Mouse (Mus musculus): ENCODE measurements around the gene D630039A03Rik. TPM values are rescaled to one million over a fixed set of nuclear protein-coding genes. Genes with fewer than 3 reads are reported as not detected.
"Not testable (repeated sequence)": the region's sequence is repeated elsewhere in the genome, so short reads cannot be mapped to it uniquely, and the experiment has no call there.

Gene D630039A03Rik
- polyA plus RNA-seq, 1 experiment from 2014 or later = 11.9 TPM

- WGBS = 7% methylated on average over 5 of the region's 5 CpGs
- peak overlapping the region; percentile 26; the same call in 1 of the 2 replicates for H3K4me2 ChIP-seq (ENCODE audit: low read depth, low read length)
- H3K4me1 ChIP-seq (ENCODE audit: control insufficient read depth, insufficient read depth, low read length) = no peaks in the 10 kb centered on the region
- H3K27ac ChIP-seq (ENCODE audit: low read length) = no peak overlapping the region
- no peaks in the 10 kb centered on the region for H3K9me3 ChIP-seq (replicated peaks; ENCODE audit: control insufficient read depth, low read length)
- H3K27me3 ChIP-seq (ENCODE audit: control insufficient read depth, insufficient read depth, low read length) = no peaks in the 10 kb centered on the region
- H3K36me3 ChIP-seq (ENCODE audit: control insufficient read depth, insufficient read depth, low read length) = no peaks in the 10 kb centered on the region
- no peak overlapping the region for H3K9ac ChIP-seq (ENCODE audit: low read length)
- H3K4me3 ChIP-seq (replicated peaks; ENCODE audit: low read length) = no peak overlapping the region
- ATAC-seq (ENCODE audit: insufficient read depth, low FRiP score) = peak; percentile 5; the same call in 1 of the 2 replicates
Observed at GRCm38 (mm10) chr4:57904211-57904610, 11.9 kb downstream of the D630039A03Rik start.

- Histone ChIP-seq H3K27ac (ENCODE audit: low read length) (no peak overlapping the region), H3K4me1 (ENCODE audit: control insufficient read depth, insufficient read depth, low read length) (no peaks in the 10 kb centered on the region), H3K4me3 (replicated peaks; ENCODE audit: low read length) (no peak overlapping the region), H3K9me3 (replicated peaks; ENCODE audit: control insufficient read depth, low read length) (no peaks in the 10 kb centered on the region), H3K36me3 (ENCODE audit: control insufficient read depth, insufficient read depth, low read length) (no peaks in the 10 kb centered on the region), H3K27me3 (ENCODE audit: control insufficient read depth, insufficient read depth, low read length) (no peaks in the 10 kb centered on the region), H3K4me2 (ENCODE audit: low read depth, low read length) (no peak overlapping the region), H3K9ac (ENCODE audit: low read length) (no peak overlapping the region)
- 77% methylated on average over 5 of the region's 5 CpGs for WGBS
- ATAC-seq (ENCODE audit: insufficient read depth, low FRiP score) = no peak
Observed at GRCm38 (mm10) chr4:57902619-57903018, 13.5 kb downstream of the D630039A03Rik start.

GRCm38 (mm10) chr4:57901210-57901609 lies 14.9 kb downstream of the D630039A03Rik start:
- Histone ChIP-seq H3K4me1 (ENCODE audit: control insufficient read depth, insufficient read depth, low read length) (no peaks in the 10 kb centered on the region), H3K9ac (ENCODE audit: low read length) (no peak overlapping the region), H3K4me2 (ENCODE audit: low read depth, low read length) (no peak overlapping the region), H3K27ac (ENCODE audit: low read length) (no peak overlapping the region), H3K4me3 (replicated peaks; ENCODE audit: low read length) (no peak overlapping the region), H3K9me3 (replicated peaks; ENCODE audit: control insufficient read depth, low read length) (no peaks in the 10 kb centered on the region), H3K36me3 (ENCODE audit: control insufficient read depth, insufficient read depth, low read length) (no peaks in the 10 kb centered on the region), H3K27me3 (ENCODE audit: control insufficient read depth, insufficient read depth, low read length) (no peaks in the 10 kb centered on the region)
- WGBS = 8% methylated on average over 4 of the region's 4 CpGs
- ATAC-seq (ENCODE audit: insufficient read depth, low FRiP score) = no peak

- WGBS = 80% methylated on average over 3 of the region's 3 CpGs
- H3K4me2 ChIP-seq (ENCODE audit: low read depth, low read length) = no peak overlapping the region
Observed at GRCm38 (mm10) chr4:57896631-57897030, 19.5 kb downstream of the D630039A03Rik start.

GRCm38 (mm10) chr4:57895902-57896301 lies 20.2 kb downstream of the D630039A03Rik start:
- ATAC-seq (ENCODE audit: insufficient read depth, low FRiP score) = peak; percentile 17; the same call in 1 of the 2 replicates
- WGBS = 39% methylated on average over 6 of the region's 6 CpGs

More at GRCm38 (mm10) chr4:57896631-57897030, 19.5 kb downstream of the D630039A03Rik start:
- no peak for ATAC-seq (ENCODE audit: insufficient read depth, low FRiP score)
- peaks cover 7% of the 10 kb centered on the region; the same call in 1 of the 2 replicates for H3K4me1 ChIP-seq (ENCODE audit: control insufficient read depth, insufficient read depth, low read length)
- no peak overlapping the region for H3K4me3 ChIP-seq (replicated peaks; ENCODE audit: low read length)
- H3K9me3 ChIP-seq (replicated peaks; ENCODE audit: control insufficient read depth, low read length) = no peaks in the 10 kb centered on the region
- no peaks in the 10 kb centered on the region for H3K36me3 ChIP-seq (ENCODE audit: control insufficient read depth, insufficient read depth, low read length)
- no peaks in the 10 kb centered on the region for H3K27me3 ChIP-seq (ENCODE audit: control insufficient read depth, insufficient read depth, low read length)
- no peak overlapping the region for H3K27ac ChIP-seq (ENCODE audit: low read length)
- H3K9ac ChIP-seq (ENCODE audit: low read length) = no peak overlapping the region

GRCm38 (mm10) chr4:57895140-57895539 lies 21.0 kb downstream of the D630039A03Rik start:
- H3K4me1 ChIP-seq (ENCODE audit: control insufficient read depth, insufficient read depth, low read length) = peaks cover 7% of the 10 kb centered on the region; the same call in 1 of the 2 replicates
- H3K36me3 ChIP-seq (ENCODE audit: control insufficient read depth, insufficient read depth, low read length) = no peaks in the 10 kb centered on the region
- peak overlapping the region; percentile 23; the same call in 1 of the 2 replicates for H3K27ac ChIP-seq (ENCODE audit: low read length)
- H3K4me2 ChIP-seq (ENCODE audit: low read depth, low read length) = no peak overlapping the region
- no peaks in the 10 kb centered on the region for H3K9me3 ChIP-seq (replicated peaks; ENCODE audit: control insufficient read depth, low read length)
- H3K9ac ChIP-seq (ENCODE audit: low read length) = no peak overlapping the region
- H3K27me3 ChIP-seq (ENCODE audit: control insufficient read depth, insufficient read depth, low read length) = no peaks in the 10 kb centered on the region
- ATAC-seq (ENCODE audit: insufficient read depth, low FRiP score) = no peak
- 46% methylated on average over 5 of the region's 5 CpGs for WGBS
- no peak overlapping the region for H3K4me3 ChIP-seq (replicated peaks; ENCODE audit: low read length)

More at GRCm38 (mm10) chr4:57895902-57896301, 20.2 kb downstream of the D630039A03Rik start:
- no peak overlapping the region for H3K4me3 ChIP-seq (replicated peaks; ENCODE audit: low read length)
- H3K36me3 ChIP-seq (ENCODE audit: control insufficient read depth, insufficient read depth, low read length) = no peaks in the 10 kb centered on the region
- no peaks in the 10 kb centered on the region for H3K27me3 ChIP-seq (ENCODE audit: control insufficient read depth, insufficient read depth, low read length)
- H3K9me3 ChIP-seq (replicated peaks; ENCODE audit: control insufficient read depth, low read length) = no peaks in the 10 kb centered on the region
- peak overlapping the region; percentile 23; the same call in 1 of the 2 replicates for H3K27ac ChIP-seq (ENCODE audit: low read length)
- H3K4me2 ChIP-seq (ENCODE audit: low read depth, low read length) = no peak overlapping the region
- H3K4me1 ChIP-seq (ENCODE audit: control insufficient read depth, insufficient read depth, low read length) = peaks cover 7% of the 10 kb centered on the region; the same call in 1 of the 2 replicates
- no peak overlapping the region for H3K9ac ChIP-seq (ENCODE audit: low read length)

- Histone ChIP-seq H3K9me3 (replicated peaks; ENCODE audit: control insufficient read depth, low read length) (no peaks in the 10 kb centered on the region), H3K27me3 (ENCODE audit: control insufficient read depth, insufficient read depth, low read length) (no peaks in the 10 kb centered on the region), H3K4me2 (ENCODE audit: low read depth, low read length) (no peak overlapping the region), H3K27ac (ENCODE audit: low read length) (no peak overlapping the region), H3K4me1 (ENCODE audit: control insufficient read depth, insufficient read depth, low read length) (peaks cover 7% of the 10 kb centered on the region; the same call in 1 of the 2 replicates), H3K4me3 (replicated peaks; ENCODE audit: low read length) (no peak overlapping the region), H3K9ac (ENCODE audit: low read length) (no peak overlapping the region), H3K36me3 (ENCODE audit: control insufficient read depth, insufficient read depth, low read length) (no peaks in the 10 kb centered on the region)
- no peak for ATAC-seq (ENCODE audit: insufficient read depth, low FRiP score)
- WGBS = 81% methylated on average over 10 of the region's 10 CpGs
Observed at GRCm38 (mm10) chr4:57892001-57892586, 24.0 kb downstream of the D630039A03Rik start.

GRCm38 (mm10) chr4:57889773-57890172 lies 26.3 kb downstream of the D630039A03Rik start:
- Histone ChIP-seq H3K36me3 (ENCODE audit: control insufficient read depth, insufficient read depth, low read length) (no peaks in the 10 kb centered on the region), H3K9ac (ENCODE audit: low read length) (no peak overlapping the region), H3K4me1 (ENCODE audit: control insufficient read depth, insufficient read depth, low read length) (peaks cover 11% of the 10 kb centered on the region), H3K4me2 (ENCODE audit: low read depth, low read length) (no peak overlapping the region), H3K27ac (ENCODE audit: low read length) (no peak overlapping the region), H3K27me3 (ENCODE audit: control insufficient read depth, insufficient read depth, low read length) (no peaks in the 10 kb centered on the region), H3K9me3 (replicated peaks; ENCODE audit: control insufficient read depth, low read length) (no peaks in the 10 kb centered on the region), H3K4me3 (replicated peaks; ENCODE audit: low read length) (no peak overlapping the region)
- ATAC-seq (ENCODE audit: insufficient read depth, low FRiP score) = no peak
- WGBS = 74% methylated on average over 8 of the region's 8 CpGs

GRCm38 (mm10) chr4:57888978-57889377 lies 27.1 kb downstream of the D630039A03Rik start:
- 86% methylated on average over 1 of the region's 1 CpGs for WGBS
- not testable (repeated sequence) for H3K27me3 ChIP-seq (ENCODE audit: control insufficient read depth, insufficient read depth, low read length); ATAC-seq (ENCODE audit: insufficient read depth, low FRiP score); H3K4me2 ChIP-seq (ENCODE audit: low read depth, low read length); H3K9ac ChIP-seq (ENCODE audit: low read length); H3K4me3 ChIP-seq (replicated peaks; ENCODE audit: low read length); H3K27ac ChIP-seq (ENCODE audit: low read length); H3K36me3 ChIP-seq (ENCODE audit: control insufficient read depth, insufficient read depth, low read length); H3K9me3 ChIP-seq (replicated peaks; ENCODE audit: control insufficient read depth, low read length)
- peaks cover 11% of the 10 kb centered on the region for H3K4me1 ChIP-seq (ENCODE audit: control insufficient read depth, insufficient read depth, low read length)

Data from stomach, embryonic 16.5 days (tissue).